Mouse (Mus musculus) frontal cortex, adult 2 months (tissue): Measurements from ENCODE around the gene Mup7. TPM values are rescaled to one million over a fixed set of nuclear protein-coding genes. Genes with fewer than 3 reads are reported as not detected.
"Not testable (repeated sequence)": the region's sequence is repeated elsewhere in the genome, so short reads cannot be mapped to it uniquely, and the experiment has no call there.

ENCODE experiments used
- DNase-seq, 2 experiments: peaks; one replicate each; pipeline ENCODE4 v3.0.0; 2022; ENCODE audit warnings: low spot score in 1 of 2; ENCODE audit errors: extremely low spot score in 1 of 2
- polyA plus RNA-seq: library from polyadenylated mRNA; depleted of rRNA; stranded (reverse); fragments of >200 nt; gene quantifications from 2 replicates; pipeline ENCODE4 v1.2.3, GENCODE M21; 2012; rRNA removed

Mup7 gene
- not detected in 2 replicates for polyA plus RNA-seq

DNA sequence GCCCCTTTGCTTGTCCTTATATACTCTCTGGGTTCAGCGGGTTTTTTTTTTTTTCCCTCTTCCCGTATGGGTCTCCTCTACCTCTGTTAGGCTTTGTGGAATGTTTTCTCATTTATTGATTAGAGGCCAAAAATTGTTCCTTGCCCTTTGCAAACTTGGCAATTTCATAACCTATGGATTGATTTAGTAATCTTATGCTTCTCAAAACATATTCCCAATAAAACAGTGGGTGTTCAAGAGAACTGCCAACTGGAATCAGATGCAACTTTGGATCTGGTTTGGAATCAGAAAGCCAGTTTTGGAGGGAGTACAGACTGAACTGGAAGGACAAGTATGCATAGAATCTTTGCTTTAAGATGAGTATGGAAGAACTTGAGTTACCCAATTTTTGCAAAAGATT is at the start of gene Mup7:
Gene Mup7, minus strand, starts transcription at position 101 of the 400 bp plus-strand sequence.
- DNase-seq = not testable (repeated sequence)

DNA sequence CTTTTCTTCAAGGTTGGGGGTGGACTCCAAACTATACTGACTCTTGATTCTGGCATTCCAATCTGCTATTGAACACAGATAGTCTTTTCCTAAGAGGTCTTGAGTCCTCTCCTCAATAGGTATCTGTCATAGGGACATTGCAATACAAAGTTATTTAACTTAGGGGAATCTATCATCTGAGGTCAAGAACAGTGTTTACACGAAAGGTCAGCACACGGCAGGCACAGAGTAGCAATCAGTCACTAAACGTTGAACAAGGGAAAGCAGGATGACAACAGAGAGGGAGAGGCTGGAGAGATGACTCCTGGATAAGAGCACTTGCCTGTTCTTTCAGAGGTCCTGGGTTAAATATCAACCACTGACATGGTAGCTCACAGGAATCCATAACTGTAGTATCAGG is 9.6 kb upstream of the Mup7 start:
- not testable (repeated sequence) for DNase-seq

DNA sequence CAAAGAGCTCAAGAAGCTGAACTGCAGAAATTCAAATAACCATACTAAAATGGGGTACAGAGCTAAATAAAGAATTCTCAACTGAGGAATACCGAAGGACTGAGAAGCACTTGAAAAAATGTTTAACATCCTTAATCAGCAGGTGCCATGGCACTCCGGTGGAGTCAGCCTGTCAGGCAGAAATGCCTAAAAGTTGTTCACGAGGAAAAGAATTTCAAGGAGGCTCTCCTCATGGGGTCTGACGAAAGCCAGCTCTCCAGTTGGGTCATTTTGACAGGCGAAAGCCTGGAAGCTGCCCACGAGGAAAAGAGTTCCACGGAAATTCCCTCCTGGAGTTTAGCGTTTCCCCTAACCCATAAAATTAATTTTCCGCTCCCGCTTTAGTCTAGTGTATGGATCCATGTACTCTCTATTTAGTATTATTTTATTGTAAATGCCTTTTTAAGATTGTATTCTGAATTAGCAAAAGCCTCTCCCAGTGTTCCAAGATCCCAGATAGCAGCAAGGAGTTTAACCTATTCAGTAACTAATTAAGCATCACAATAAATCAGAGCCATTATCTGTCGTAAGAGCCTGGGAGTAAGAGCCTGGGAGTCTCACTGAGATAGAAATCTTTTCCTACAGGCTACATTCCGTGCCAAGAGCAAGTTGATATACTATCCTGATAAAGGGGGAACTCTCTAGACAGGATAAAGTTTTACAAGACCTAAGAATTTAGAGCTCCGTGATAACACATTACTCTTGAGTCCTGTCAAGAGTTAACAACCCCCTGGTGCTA is 40.8 kb downstream of the Mup7 start:
- DNase-seq = not testable (repeated sequence)

DNA sequence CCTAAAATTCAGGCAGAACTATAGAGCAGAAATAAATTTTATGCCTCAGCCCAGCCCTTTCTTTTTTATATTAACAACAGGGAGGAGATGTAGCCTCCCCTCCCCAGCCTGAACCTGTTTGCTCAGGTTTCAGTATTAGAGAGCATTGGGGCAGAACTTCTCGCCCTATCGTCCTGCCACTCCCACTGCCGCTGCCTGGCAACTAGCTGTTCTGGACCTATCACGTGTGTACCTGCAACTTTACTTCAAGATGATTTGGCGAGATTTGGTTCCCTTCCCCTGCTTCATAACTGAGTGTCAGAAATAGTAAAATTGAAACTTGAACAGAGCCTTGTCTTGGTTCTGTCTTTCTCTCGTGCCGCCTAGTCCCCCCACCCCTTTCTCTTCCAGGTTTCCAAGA is 50.1 kb downstream of the Mup7 start:
- DNase-seq = not testable (repeated sequence)

Other genes starting within 250 kb of the Mup7 start
- gene Slc46a2, start 155.4 kb downstream of the Mup7 start, polyA plus RNA-seq = not detected in 2 replicates
- gene Mup4, start 109.8 kb downstream of the Mup7 start, polyA plus RNA-seq = not detected in 2 replicates
- not detected in 2 replicates for gene Mup6, start 106.2 kb downstream of the Mup7 start, polyA plus RNA-seq
- gene Mup2, start 83.8 kb upstream of the Mup7 start, polyA plus RNA-seq = not detected in 2 replicates
- not detected in 2 replicates for gene Mup8, start 152.1 kb upstream of the Mup7 start, polyA plus RNA-seq